ENCODE assay signal across 12 mouse cellular contexts in the genomic region with DNA sequence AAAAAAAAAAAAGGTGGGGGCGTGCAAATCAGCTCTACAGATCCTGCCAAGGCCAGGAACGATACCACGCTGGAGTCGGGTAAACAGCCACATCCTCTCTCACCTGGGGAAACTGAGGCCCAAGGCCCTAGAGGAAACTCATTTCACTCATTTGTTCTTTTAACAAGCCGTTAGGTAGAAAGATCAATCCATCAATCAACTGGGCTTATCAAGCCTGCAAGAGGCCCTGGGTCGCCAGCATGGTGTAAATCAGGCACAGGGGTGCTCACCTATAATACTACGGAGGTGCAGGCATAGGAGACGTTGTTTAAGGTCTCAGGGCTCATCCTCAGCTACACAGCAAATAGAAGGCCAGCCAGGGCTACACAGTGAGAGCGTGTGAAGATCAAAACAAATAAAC. TPM values are rescaled to one million over a fixed set of nuclear protein-coding genes. Genes with fewer than 3 reads are reported as not detected.
DNase-seq lines count a peak whose midpoint lies in the region; ATAC-seq and TF ChIP-seq lines count a peak whose summit lies in the region.
"Had no signal": no experiment of that assay in that cellular context is flagged by ENCODE, and none has a peak within 500 bp of the region (broad histone marks: within the 10 kb centered on the region; RNA-seq: fewer than 3 reads in every experiment).

No protein-coding gene starts in this region.

- no peak for TF ChIP-seq CTCF in liver, postnatal 0 days (IDR thresholded peaks at IDR 0.05; ENCODE audit: low read depth)

- H3K4me3 ChIP-seq in kidney, embryonic 14.5 days (ENCODE audit: low read length): no peak overlapping the region
- H3K4me3 ChIP-seq in megakaryocyte, embryonic 14.5 days (replicated peaks): peak overlapping the region; percentile 89
- H3K4me3 ChIP-seq in liver, postnatal 0 days (ENCODE audit: low read depth, low read length): no peak overlapping the region
- H3K4me3 ChIP-seq: erythroblast, embryonic 14.5 days; neural tube, embryonic 13.5 days had no signal

- peak; percentile 92 for DNase-seq in heart, adult 11 months
- DNase-seq in heart, adult 18-20 months: no peak
- DNase-seq in kidney, postnatal 10 days: no peak
- DNase-seq in liver, postnatal 0 days: no peak
- no peak for DNase-seq in embryo, embryonic 9.5 days (ENCODE audit: extremely low spot score)

- TF ChIP-seq EP300 in liver, postnatal 0 days (IDR thresholded peaks at IDR 0.05; ENCODE audit: low read depth): no peak

- no peaks in the 10 kb centered on the region; the same call in 1 of the 2 replicates for H3K36me3 ChIP-seq in kidney, embryonic 14.5 days (ENCODE audit: control insufficient read depth, insufficient read depth, low read length)
- H3K36me3 ChIP-seq in megakaryocyte, embryonic 14.5 days (replicated peaks; ENCODE audit: low read length): peaks cover 46% of the 10 kb centered on the region
- H3K36me3 ChIP-seq in liver, postnatal 0 days (replicated peaks; ENCODE audit: insufficient read depth, low read length): no peaks in the 10 kb centered on the region

- ATAC-seq in kidney, embryonic 14.5 days (ENCODE audit: low FRiP score, low TSS enrichment): no peak
- no peak for ATAC-seq in megakaryocyte, adult 5-6 weeks (ENCODE audit: poor library complexity, severe bottlenecking)
- ATAC-seq in liver, postnatal 0 days: no peak
- ATAC-seq: forebrain, embryonic 16.5 days had no signal

- 78% methylated on average over 9 of the region's 9 CpGs for WGBS in kidney, embryonic 14.5 days
- WGBS in liver, postnatal 0 days (ENCODE audit: insufficient replicate concordance): 46% methylated on average over 9 of the region's 9 CpGs

- H3K9ac ChIP-seq in kidney, embryonic 14.5 days (ENCODE audit: low read depth, low read length): no peak overlapping the region
- H3K9ac ChIP-seq in liver, postnatal 0 days (replicated peaks): no peak overlapping the region

- peaks cover 7% of the 10 kb centered on the region; the same call in 1 of the 2 replicates for H3K9me3 ChIP-seq in kidney, embryonic 14.5 days (ENCODE audit: control insufficient read depth, low read length)
- no peaks in the 10 kb centered on the region for H3K9me3 ChIP-seq in megakaryocyte, embryonic 14.5 days
- no peaks in the 10 kb centered on the region for H3K9me3 ChIP-seq in liver, postnatal 0 days (ENCODE audit: low read length)
- H3K9me3 ChIP-seq: G1E; neural tube, embryonic 13.5 days had no signal

- H3K4me2 ChIP-seq in kidney, embryonic 14.5 days (replicated peaks; ENCODE audit: low read depth, low read length): no peak overlapping the region
- H3K4me2 ChIP-seq in liver, postnatal 0 days (ENCODE audit: low read depth, low read length): peak overlapping the region; percentile 53
- H3K4me2 ChIP-seq: neural tube, embryonic 13.5 days had no signal

- H3K27me3 ChIP-seq in kidney, embryonic 14.5 days (ENCODE audit: control insufficient read depth, insufficient read depth, low read length): no peaks in the 10 kb centered on the region
- H3K27me3 ChIP-seq in megakaryocyte, embryonic 14.5 days (replicated peaks): no peaks in the 10 kb centered on the region
- H3K27me3 ChIP-seq in liver, postnatal 0 days (ENCODE audit: insufficient read depth, low read length): no peaks in the 10 kb centered on the region
- H3K27me3 ChIP-seq: neural tube, embryonic 13.5 days had no signal

- H3K27ac ChIP-seq in kidney, embryonic 14.5 days (ENCODE audit: low read depth, low read length): peak overlapping the region; percentile 81; the same call in 1 of the 2 replicates
- peak overlapping the region; percentile 85; the same call in 1 of the 2 replicates for H3K27ac ChIP-seq in liver, postnatal 0 days (ENCODE audit: low read depth)

- peaks cover 16% of the 10 kb centered on the region; the same call in 1 of the 2 replicates for H3K4me1 ChIP-seq in kidney, embryonic 14.5 days (ENCODE audit: control insufficient read depth, insufficient read depth, low read length)
- peaks cover 86% of the 10 kb centered on the region for H3K4me1 ChIP-seq in megakaryocyte, embryonic 14.5 days
- peaks cover 35% of the 10 kb centered on the region for H3K4me1 ChIP-seq in liver, postnatal 0 days (ENCODE audit: insufficient read depth)

RNA-seq across cellular contexts. Expression of gene Camkk2, which starts 7.8 kb away (rescaled TPM):
- 10 to 100 TPM in 1 of 2 experiments, 1 to 10 TPM in 1; 8.6 to 12.1 TPM for total RNA-seq in heart, adult 18-20 months (2021)
- 25.0 and 40.9 TPM in 2 replicates for polyA plus RNA-seq in kidney, embryonic 14.5 days (2014; fragmentation: Nextera tagmentation; extraction: Ambion mirVana)
- polyA plus RNA-seq in megakaryocyte, embryonic 14.5 days (2012; ENCODE audit: insufficient read depth, low replicate concordance): 17.9 and 22.8 TPM in 2 replicates
- 70.6 and 86.6 TPM in 2 replicates for total RNA-seq in megakaryocyte, adult 5-6 weeks (2015)
- 83.6 and 94.3 TPM in 2 replicates for total RNA-seq in megakaryocyte, adult 5-6 weeks (2017)
- 9.7 and 10.6 TPM in 2 replicates for polyA plus RNA-seq in liver, postnatal 0 days (2015; fragmentation: Nextera tagmentation; extraction: Ambion mirVana)

RNA-seq across cellular contexts. Expression of gene Anapc5, which starts 49.7 kb away (rescaled TPM):
- 100 to 1,000 TPM; 156 to 162 TPM for total RNA-seq in heart, adult 18-20 months (2021)
- polyA plus RNA-seq in kidney, embryonic 14.5 days (2014; fragmentation: Nextera tagmentation; extraction: Ambion mirVana): 335 and 457 TPM in 2 replicates
- 41.2 and 69.4 TPM in 2 replicates for polyA plus RNA-seq in megakaryocyte, embryonic 14.5 days (2012; ENCODE audit: insufficient read depth, low replicate concordance)
- total RNA-seq in megakaryocyte, adult 5-6 weeks (2015): 152 and 159 TPM in 2 replicates
- total RNA-seq in megakaryocyte, adult 5-6 weeks (2017): 243 and 247 TPM in 2 replicates
- 103 and 117 TPM in 2 replicates for polyA plus RNA-seq in liver, postnatal 0 days (2015; fragmentation: Nextera tagmentation; extraction: Ambion mirVana)
